Mouse (Mus musculus): ENCODE measurements at regions not wholly inside any gene's neighbourhood (a gene's known extent, or its start where the extent isn't known, plus 50 kb on each side); places are given as distances from the start of the nearest gene placed in this dataset.

DNA sequence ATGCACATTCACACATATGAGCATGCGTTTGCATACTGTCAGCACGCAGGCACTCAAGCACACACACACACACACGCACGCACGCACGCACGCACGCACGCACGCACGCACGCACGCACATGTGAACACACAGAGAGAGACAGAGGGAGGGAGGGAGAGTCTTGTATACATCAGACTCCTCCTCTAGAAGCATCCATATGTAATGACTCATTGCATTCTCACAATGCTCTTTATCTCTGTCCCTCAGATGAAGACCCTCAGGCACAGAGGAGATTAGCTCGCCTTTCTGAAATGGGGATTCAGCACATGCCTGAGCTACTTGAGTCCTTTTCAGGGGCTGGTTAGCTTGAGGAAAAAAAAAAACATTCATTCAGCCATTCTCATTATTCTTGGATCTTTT lies 79.6 kb upstream of the 1700025G04Rik start:
- peak in 1 of 2 experiments; percentile 25 for DNase-seq (ENCODE audit: low spot score in 2 of 2)

DNA sequence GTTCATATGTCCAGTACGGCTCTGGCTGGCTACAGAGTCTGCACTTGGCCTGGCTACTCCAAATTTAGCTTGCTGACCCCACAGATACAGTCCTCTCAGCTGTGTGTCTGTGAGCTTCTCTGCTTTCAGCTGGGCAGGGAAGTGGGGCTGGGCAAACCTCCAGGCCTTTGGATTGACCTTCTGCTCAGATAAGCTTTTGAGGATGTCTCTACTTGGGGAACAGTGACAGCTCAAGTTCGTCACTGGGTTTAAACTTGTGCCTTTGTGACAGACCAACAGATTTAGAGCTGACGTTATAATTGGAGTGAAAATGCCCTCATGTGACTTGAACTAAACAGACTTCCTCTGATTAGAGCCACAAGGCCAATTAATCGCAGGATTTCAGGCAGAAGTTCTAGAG lies 78.4 kb upstream of the 1700025G04Rik start:
- peak; percentile 55 to 63 for DNase-seq (ENCODE audit: low spot score in 2 of 2)

DNA sequence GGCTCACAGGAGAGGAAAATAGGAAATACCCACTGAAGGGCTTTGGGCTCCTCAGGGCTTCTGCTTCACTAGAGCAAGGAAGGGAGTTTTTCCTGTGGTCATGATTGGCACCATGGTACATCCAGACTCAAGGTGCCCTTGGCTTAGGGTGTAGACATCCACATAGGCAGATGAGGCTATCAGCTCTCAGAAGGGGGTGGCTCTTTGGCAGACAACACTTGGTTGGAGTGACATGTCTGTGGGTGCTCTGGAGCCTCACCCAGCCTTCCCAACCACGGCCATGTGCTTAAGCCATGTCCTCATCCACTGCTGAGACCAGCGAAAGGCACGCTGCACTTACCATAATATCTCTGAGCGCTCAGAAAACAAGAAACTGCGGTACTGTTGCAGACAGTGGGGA lies 77.8 kb upstream of the 1700025G04Rik start:
- DNase-seq (ENCODE audit: low spot score in 2 of 2), result no peak

DNA sequence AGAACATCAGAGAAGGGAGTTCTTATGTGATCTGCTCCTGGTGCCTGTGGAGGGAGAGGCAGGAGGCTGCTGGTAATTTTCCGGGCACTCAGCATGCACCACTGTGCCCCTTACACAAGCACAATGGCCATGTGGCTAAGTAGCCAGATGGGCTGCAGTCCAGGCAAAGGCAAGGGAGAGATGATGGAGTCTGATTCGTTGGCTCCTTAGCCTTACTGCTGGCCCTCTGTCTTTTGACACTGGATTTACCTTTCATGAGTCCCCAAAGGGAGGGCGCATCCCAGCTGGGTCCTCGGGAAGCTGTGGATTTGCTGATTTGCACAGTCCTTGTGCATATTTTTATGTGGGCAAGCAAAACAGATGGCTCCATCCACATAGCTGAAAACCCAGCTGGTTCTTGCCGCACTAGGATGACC lies 75.6 kb upstream of the 1700025G04Rik start:
- peak; percentile 69 to 79 for DNase-seq (ENCODE audit: low spot score in 2 of 2)

DNA sequence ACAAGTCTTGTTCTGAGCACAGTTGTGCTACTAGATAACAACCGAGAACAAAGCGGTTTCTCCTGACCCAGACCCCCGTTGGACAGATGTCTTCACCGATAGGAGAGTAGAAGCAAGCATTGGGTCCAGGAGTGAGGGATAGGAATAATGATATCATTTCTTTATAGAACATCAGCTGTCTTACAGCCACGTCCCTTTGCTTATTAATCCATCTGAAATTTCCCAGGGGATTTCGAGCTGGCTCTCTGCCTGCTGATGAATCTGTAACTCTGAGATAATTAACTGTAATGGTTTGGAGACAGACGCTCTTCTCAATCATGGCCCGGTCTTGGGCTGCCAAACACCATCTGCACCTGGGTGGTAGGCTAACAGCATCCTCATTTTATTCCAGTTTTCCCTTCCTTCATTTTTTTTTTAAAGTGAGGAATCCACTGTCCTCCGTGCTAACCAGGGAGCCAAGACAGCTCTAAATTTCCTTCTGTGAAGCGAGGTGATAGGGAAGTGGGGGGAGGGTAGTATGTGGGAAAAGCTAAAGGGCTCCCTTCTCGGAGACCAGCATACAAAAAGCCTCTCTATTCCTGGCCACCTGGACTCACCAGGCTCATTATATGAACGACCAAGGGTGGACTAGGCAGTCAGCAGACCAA lies 75.0 kb upstream of the 1700025G04Rik start:
- DNase-seq (ENCODE audit: low spot score in 2 of 2), result peak; percentile 41 to 45

DNA sequence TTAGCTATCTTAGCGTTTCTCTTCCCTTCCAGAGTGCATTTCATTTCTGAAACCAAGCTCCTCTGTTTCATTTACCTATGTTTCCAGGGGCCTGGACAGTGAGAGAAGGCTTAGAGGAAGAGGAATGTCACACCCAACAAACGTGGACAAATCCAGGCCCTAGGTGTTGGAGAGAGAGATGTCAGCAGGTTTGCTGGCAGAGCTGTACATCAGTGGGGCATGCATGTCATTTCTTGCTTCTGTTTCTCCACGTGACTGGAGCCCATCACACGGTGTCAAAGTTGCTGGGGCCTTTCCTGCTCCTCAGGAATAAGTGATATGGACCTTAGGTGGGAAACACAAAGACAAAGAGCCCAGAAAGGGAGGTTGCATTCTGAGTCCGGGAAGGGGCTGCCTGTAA lies 74.3 kb upstream of the 1700025G04Rik start:
- no peak for DNase-seq (ENCODE audit: low spot score in 2 of 2)

DNA sequence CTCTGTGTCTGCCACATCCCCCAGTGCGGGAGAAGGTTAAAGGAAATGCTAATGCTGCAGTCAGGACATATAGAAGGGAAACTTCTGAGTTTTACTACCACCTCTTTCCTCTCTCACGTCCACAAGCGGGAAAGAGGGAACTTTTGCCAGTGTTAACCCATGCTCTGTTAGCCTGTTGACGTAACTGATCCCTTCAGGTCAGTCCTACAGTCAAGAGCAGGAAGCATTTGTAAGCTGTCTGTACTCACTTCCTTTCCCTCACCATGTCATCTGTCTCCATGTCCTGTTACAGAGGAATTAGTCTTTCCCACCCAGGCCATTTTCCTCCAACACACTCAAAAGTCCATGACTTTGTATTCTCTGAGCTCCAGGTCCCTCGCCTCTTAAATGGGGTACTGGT lies 62.5 kb upstream of the 1700025G04Rik start:
- DNase-seq (ENCODE audit: low spot score in 2 of 2), result no peak

DNA sequence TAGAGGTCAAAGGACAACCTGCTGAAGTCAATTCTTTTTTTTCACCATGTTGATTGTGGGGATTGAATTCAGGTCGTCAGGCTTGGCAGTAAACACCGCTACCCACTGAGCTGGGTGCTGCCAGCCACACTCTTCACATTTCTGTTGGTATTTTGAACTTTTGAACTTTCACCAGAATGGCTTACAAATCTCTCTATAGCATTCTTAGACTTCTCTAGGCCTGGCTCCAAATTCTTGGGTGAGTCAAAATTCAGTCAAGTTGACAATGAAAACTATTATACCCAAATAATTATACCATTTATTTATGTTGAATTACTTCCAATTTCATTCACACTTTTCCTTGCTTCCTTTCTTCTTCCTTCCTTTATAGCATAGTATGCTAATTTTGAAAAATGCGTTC lies 58.8 kb upstream of the 1700025G04Rik start:
- DNase-seq (ENCODE audit: low spot score in 2 of 2), result no peak

DNA sequence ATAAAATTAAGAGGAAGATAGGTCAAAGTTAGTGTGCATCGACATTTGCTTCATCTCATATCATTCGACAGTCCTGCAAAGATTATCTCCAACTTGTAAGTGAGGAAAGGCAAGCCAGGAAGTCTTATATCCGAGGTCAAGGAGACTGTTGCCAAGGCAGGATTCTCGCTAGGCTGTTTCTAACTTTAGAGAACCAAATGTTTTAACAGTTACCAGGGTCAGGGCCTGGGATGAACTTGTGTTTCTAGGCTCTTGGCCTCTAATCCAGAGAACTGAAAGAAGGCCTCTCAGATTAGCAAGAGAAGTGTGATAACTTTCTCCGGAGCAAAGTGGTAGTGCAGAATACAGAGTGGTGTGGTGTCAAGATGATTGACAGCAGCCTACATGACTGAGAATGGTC lies 50.2 kb upstream of the 1700025G04Rik start:
- no peak for DNase-seq (ENCODE audit: low spot score in 2 of 2)
